Comparison of ENCODE assay signal across 21 mouse cellular contexts in genomic region chr12:69877842-69878363, GRCm38 (mm10). TPM values are rescaled to one million over a fixed set of nuclear protein-coding genes. Genes with fewer than 3 reads are reported as not detected.
DNase-seq lines count a peak whose midpoint lies in the region; ATAC-seq and TF ChIP-seq lines count a peak whose summit lies in the region.
"Had no signal": no experiment of that assay in that cellular context is flagged by ENCODE, and none has a peak within 500 bp of the region (broad histone marks: within the 10 kb centered on the region; RNA-seq: fewer than 3 reads in every experiment).

No protein-coding gene starts in this region.

- H3K4me1 ChIP-seq in ES-Bruce4 (ENCODE audit: control insufficient read depth, insufficient read depth, low read length) (peaks cover 2% of the 10 kb centered on the region), ES-E14 (ENCODE audit: control insufficient read depth in 2 of 2, insufficient read depth in 2 of 2, low read length in 2 of 2, poor library complexity in 1 of 2) (peaks cover 4 to 16% of the 10 kb centered on the region in 2 experiments)
- H3K4me1 ChIP-seq in liver, embryonic 14.5 days (replicated peaks; ENCODE audit: control insufficient read depth in 2 of 2, insufficient read depth in 2 of 2, low read length in 1 of 2): peaks cover 15 to 19% of the 10 kb centered on the region in 2 experiments

- TF ChIP-seq CTCF in ES-Bruce4 (IDR thresholded peaks at IDR 0.05; ENCODE audit: low read depth, low read length): no peak
- no peak for TF ChIP-seq CTCF in liver, embryonic 14.5 days (IDR thresholded peaks at IDR 0.05; ENCODE audit: low read depth)

- DNase-seq in layer of hippocampus, adult 9-11 months: peak; percentile 44
- no peak for DNase-seq in layer of hippocampus, postnatal 14 days (ENCODE audit: low spot score in 2 of 2)
- no peak for DNase-seq in ES-E14 (ENCODE audit: low read depth, low spot score)
- peak in 1 of 3 experiments; percentile 44 for DNase-seq in liver, embryonic 14.5 days (ENCODE audit: low read depth in 3 of 3, low spot score in 3 of 3)
- no peak for DNase-seq in urinary bladder, adult 2 months (ENCODE audit: low spot score)
- no peak for DNase-seq in cerebellum, adult 9-10 months
- DNase-seq: adrenal gland, adult 8-10 months; forebrain, postnatal 0 days; gastrocnemius, postnatal 10 days; kidney, adult 9 months; kidney, postnatal 36 days; right cerebral cortex, postnatal 25 days; thymus, adult 18-20 months had no signal

- H3K9ac ChIP-seq in ES-Bruce4 (ENCODE audit: low read depth, poor library complexity, severe bottlenecking) (no peak overlapping the region), ES-E14 (ENCODE audit: insufficient read depth, low read depth, low read length, poor library complexity, severe bottlenecking) (no peak overlapping the region)
- H3K9ac ChIP-seq in liver, embryonic 14.5 days (replicated peaks): no peak overlapping the region; the same call in 1 of the 2 replicates
- H3K9ac ChIP-seq: embryonic facial prominence, embryonic 13.5 days; forebrain, postnatal 0 days; hindbrain, embryonic 12.5 days; midbrain, embryonic 13.5 days; neural tube, embryonic 13.5 days; stomach, embryonic 15.5 days had no signal

- H3K27ac ChIP-seq in ES-Bruce4 (ENCODE audit: insufficient read depth, low read length) (peak overlapping the region; percentile 91), ES-E14 (ENCODE audit: insufficient read depth, low read depth, low read length, poor library complexity, severe bottlenecking) (peak overlapping the region; percentile 75)
- no peak overlapping the region for H3K27ac ChIP-seq in liver, embryonic 14.5 days
- H3K27ac ChIP-seq: embryonic facial prominence, embryonic 13.5 days; forebrain, embryonic 10.5 days; hindbrain, embryonic 12.5 days; midbrain, embryonic 13.5 days; neural tube, embryonic 13.5 days; stomach, embryonic 15.5 days had no signal

- no peak for TF ChIP-seq POLR2A in ES-Bruce4 (IDR thresholded peaks at IDR 0.05; ENCODE audit: insufficient read depth, low read length)

- no peaks in the 10 kb centered on the region for H3K27me3 ChIP-seq in ES-Bruce4 (ENCODE audit: control insufficient read depth, insufficient read depth, low read length, poor library complexity, severe bottlenecking)
- H3K27me3 ChIP-seq in liver, embryonic 14.5 days (ENCODE audit: control insufficient read depth, insufficient read depth, low read length): no peaks in the 10 kb centered on the region
- H3K27me3 ChIP-seq: embryonic facial prominence, embryonic 13.5 days; hindbrain, embryonic 12.5 days; midbrain, embryonic 13.5 days; neural tube, embryonic 13.5 days; Patski; stomach, embryonic 15.5 days had no signal

- no peaks in the 10 kb centered on the region for H3K36me3 ChIP-seq in ES-Bruce4 (ENCODE audit: control insufficient read depth, insufficient read depth, low read length, poor library complexity, severe bottlenecking)
- no peaks in the 10 kb centered on the region for H3K36me3 ChIP-seq in ES-E14 (ENCODE audit: control insufficient read depth, insufficient read depth, low read length, poor library complexity, severe bottlenecking)
- no peaks in the 10 kb centered on the region; the same call in 1 of the 2 replicates for H3K36me3 ChIP-seq in liver, embryonic 14.5 days (replicated peaks; ENCODE audit: control insufficient read depth, insufficient read depth, low read depth)
- H3K36me3 ChIP-seq: embryonic facial prominence, embryonic 13.5 days; hindbrain, embryonic 12.5 days; midbrain, embryonic 13.5 days; neural tube, embryonic 13.5 days; stomach, embryonic 15.5 days had no signal

- WGBS in liver, embryonic 14.5 days (ENCODE audit: insufficient replicate concordance): 73% methylated on average over 9 of the region's 9 CpGs

- ATAC-seq in liver, embryonic 14.5 days (ENCODE audit: insufficient read depth): peak; percentile 26; the same call in 1 of the 2 replicates
- ATAC-seq: forebrain, postnatal 0 days; midbrain, embryonic 13.5 days; Patski had no signal

- no peak for TF ChIP-seq EP300 in ES-Bruce4 (IDR thresholded peaks at IDR 0.05; ENCODE audit: insufficient read depth, low read depth, low read length)
- no peak for TF ChIP-seq EP300 in liver, embryonic 14.5 days (IDR thresholded peaks at IDR 0.05; ENCODE audit: low read depth)

- no peak overlapping the region for H3K4me2 ChIP-seq in liver, embryonic 14.5 days (ENCODE audit: low read depth)
- H3K4me2 ChIP-seq: embryonic facial prominence, embryonic 13.5 days; hindbrain, embryonic 12.5 days; midbrain, embryonic 13.5 days; neural tube, embryonic 13.5 days; stomach, embryonic 15.5 days had no signal

- H3K4me3 ChIP-seq in ES-Bruce4 (ENCODE audit: low read depth, low read length) (no peak overlapping the region), ES-E14 (ENCODE audit: insufficient read depth in 1 of 2, low read depth in 1 of 2, low read length in 2 of 2, poor library complexity in 1 of 2, severe bottlenecking in 1 of 2) (no peak overlapping the region)
- no peak overlapping the region for H3K4me3 ChIP-seq in liver, embryonic 14.5 days (ENCODE audit: insufficient read depth in 1 of 2, low read depth in 2 of 2, low read length in 2 of 2)
- H3K4me3 ChIP-seq: embryonic facial prominence, embryonic 13.5 days; forebrain, embryonic 10.5 days; hindbrain, embryonic 12.5 days; midbrain, embryonic 13.5 days; neural tube, embryonic 13.5 days; stomach, embryonic 15.5 days had no signal

- no peaks in the 10 kb centered on the region for H3K9me3 ChIP-seq in ES-Bruce4 (replicated peaks; ENCODE audit: control insufficient read depth, insufficient read depth, low read length, poor library complexity, severe bottlenecking)
- no peaks in the 10 kb centered on the region for H3K9me3 ChIP-seq in ES-E14 (ENCODE audit: control insufficient read depth, insufficient read depth, low read depth, low read length)
- no peaks in the 10 kb centered on the region for H3K9me3 ChIP-seq in liver, embryonic 14.5 days (ENCODE audit: control insufficient read depth, low read length)
- H3K9me3 ChIP-seq: embryonic facial prominence, embryonic 13.5 days; forebrain, embryonic 10.5 days; hindbrain, embryonic 12.5 days; midbrain, embryonic 13.5 days; neural tube, embryonic 13.5 days; stomach, embryonic 15.5 days had no signal

- in situ Hi-C loops in ES-E14 (cut with MboI; ENCODE audit: low sequenced_read_pairs in 2 of 2, unreplicated experiment in 2 of 2): no loop called here

TF ChIP-seq in ES-E14, 5 proteins besides CTCF, POLR2A, EP300 and RAD21:
- TF ChIP-seq ZC3H11A (IDR thresholded peaks at IDR 0.05; ENCODE audit: borderline replicate concordance, low read depth, low read length): no peak
- no peak for TF ChIP-seq ZNF384 (IDR thresholded peaks at IDR 0.05; ENCODE audit: low read depth, low read length)

RNA-seq across cellular contexts. Expression of gene Atl1, which starts 14.5 kb away (rescaled TPM):
- total RNA-seq in layer of hippocampus, postnatal 14 days (2021): 100 to 1,000 TPM; 206 to 222 TPM
- 6.1 and 10.2 TPM in 2 replicates for polyA plus RNA-seq in ES-Bruce4 (2011; ENCODE audit: insufficient read depth, insufficient read length, low read depth, missing spikeins)
- 2.5 and 5.8 TPM in 2 replicates for total RNA-seq in ES-E14 (2012; rRNA removed)
- polyA plus RNA-seq in liver, embryonic 14.5 days (2012; rRNA removed): 0.43 and 0.73 TPM in 2 replicates
- polyA plus RNA-seq in liver, embryonic 14.5 days (2014; fragmentation: Nextera tagmentation; extraction: Ambion mirVana): 1.1 and 2.1 TPM in 2 replicates
- polyA plus RNA-seq in urinary bladder, adult 2 months (2012; rRNA removed): 6.8 and 9.1 TPM in 2 replicates

RNA-seq across cellular contexts. Expression of gene Map4k5, which starts 15.1 kb away (rescaled TPM):
- total RNA-seq in layer of hippocampus, postnatal 14 days (2021): 10 to 100 TPM; 48.5 to 51.2 TPM
- 106 and 107 TPM in 2 replicates for polyA plus RNA-seq in ES-Bruce4 (2011; ENCODE audit: insufficient read depth, insufficient read length, low read depth, missing spikeins)
- total RNA-seq in ES-E14 (2012; rRNA removed): 22.5 and 29.8 TPM in 2 replicates
- polyA plus RNA-seq in liver, embryonic 14.5 days (2012; rRNA removed): 9.8 and 13.6 TPM in 2 replicates
- 26.9 and 30.7 TPM in 2 replicates for polyA plus RNA-seq in liver, embryonic 14.5 days (2014; fragmentation: Nextera tagmentation; extraction: Ambion mirVana)
- polyA plus RNA-seq in urinary bladder, adult 2 months (2012; rRNA removed): 23.3 and 29.0 TPM in 2 replicates
